Mouse (Mus musculus) embryonic facial prominence, embryonic 10.5 days (tissue): ENCODE measurements around the gene Plcb3. TPM values are rescaled to one million over a fixed set of nuclear protein-coding genes. Genes with fewer than 3 reads are reported as not detected.

Experiments
- DNase-seq: peaks from one replicate; pipeline ENCODE4 v3.0.0-alpha.2; 2017; ENCODE audit warnings: low spot score
- H3K27ac ChIP-seq: fragments of 300-500 bp; sonication (generic); replicated peaks from 2 replicates; pipeline ENCODE4 v1.5.1; 2016; ENCODE audit warnings: mild to moderate bottlenecking
- H3K27me3 ChIP-seq: fragments of 300-500 bp; sonication (generic); replicated peaks from 2 replicates; pipeline ENCODE4 v1.6.1; 2016; ENCODE audit warnings: low read depth, mild to moderate bottlenecking; ENCODE audit not compliant: poor library complexity, severe bottlenecking
- H3K36me3 ChIP-seq: fragments of 300-500 bp; sonication (generic); replicated peaks from 2 replicates; pipeline ENCODE4 v1.6.1; 2016; ENCODE audit warnings: mild to moderate bottlenecking, moderate library complexity
- H3K4me1 ChIP-seq: fragments of 300-500 bp; sonication (generic); 2 replicates; pipeline ENCODE4 v1.6.1; 2016
- H3K4me3 ChIP-seq: fragments of 300-500 bp; sonication (generic); 2 replicates; pipeline ENCODE4 v1.5.1; 2016; ENCODE audit warnings: mild to moderate bottlenecking, moderate library complexity
- H3K9me3 ChIP-seq: fragments of 300-500 bp; sonication (generic); 2 replicates; pipeline ENCODE4 v1.6.1; 2016; ENCODE audit warnings: mild to moderate bottlenecking
- WGBS: fragments of 180-500 bp; shearing (Covaris S2); methylation state at CpG from one replicate; pipeline ENCODE4 v1.1.7; 2016; 5-methylcytosine and 5-hydroxymethylcytosine counted together
- microRNA-seq: library from miRNA; unstranded; fragments of <30 nt; microRNA quantifications from one replicate; pipeline ENCODE4, GENCODE M21; 2017
- polyA plus RNA-seq: library from polyadenylated mRNA; unstranded; fragments of >200 nt; fragmentation: Nextera tagmentation; extraction: Ambion mirVana; gene quantifications from 2 replicates; pipeline ENCODE4 v1.2.1, GENCODE M21; 2016

Gene Plcb3
- polyA plus RNA-seq, 1 experiment from 2014 or later, result 37.0 TPM

GRCm38 (mm10) chr19:6907094-6907493 is 69.2 kb downstream of the Plcb3 start:
- WGBS, result 93% methylated on average over 8 of the region's 8 CpGs
- peaks cover 50% of the 10 kb centered on the region for H3K36me3 ChIP-seq

GRCm38 (mm10) chr19:6906199-6906598 is 70.1 kb downstream of the Plcb3 start:
- Histone ChIP-seq H3K9me3 (no peaks in the 10 kb centered on the region), H3K36me3 (peaks cover 42% of the 10 kb centered on the region), H3K27me3 (no peaks in the 10 kb centered on the region), H3K27ac (no peak overlapping the region), H3K4me1 (peaks cover 29% of the 10 kb centered on the region), H3K4me3 (no peak overlapping the region)
- 86% methylated on average over 3 of the region's 3 CpGs for WGBS
- no peak for DNase-seq

More at GRCm38 (mm10) chr19:6907094-6907493, 69.2 kb downstream of the Plcb3 start:
- DNase-seq, result no peak
- no peaks in the 10 kb centered on the region for H3K9me3 ChIP-seq
- H3K4me1 ChIP-seq, result peaks cover 36% of the 10 kb centered on the region
- no peak overlapping the region for H3K4me3 ChIP-seq
- H3K27me3 ChIP-seq, result no peaks in the 10 kb centered on the region
- H3K27ac ChIP-seq, result no peak overlapping the region

GRCm38 (mm10) chr19:6905498-6906159 is 70.6 kb downstream of the Plcb3 start:
- WGBS, result 90% methylated on average over 11 of the region's 11 CpGs

GRCm38 (mm10) chr19:6904846-6905245 is 71.4 kb downstream of the Plcb3 start:
- H3K4me1 ChIP-seq, result peaks cover 25% of the 10 kb centered on the region
- DNase-seq, result no peak
- H3K9me3 ChIP-seq, result peaks cover 2% of the 10 kb centered on the region; the same call in 1 of the 2 replicates
- H3K4me3 ChIP-seq, result no peak overlapping the region
- H3K36me3 ChIP-seq, result peaks cover 38% of the 10 kb centered on the region
- WGBS, result 76% methylated on average over 2 of the region's 2 CpGs
- no peaks in the 10 kb centered on the region for H3K27me3 ChIP-seq
- H3K27ac ChIP-seq, result no peak overlapping the region

More at GRCm38 (mm10) chr19:6905498-6906159, 70.6 kb downstream of the Plcb3 start:
- no peak overlapping the region for H3K4me3 ChIP-seq
- peaks cover 25% of the 10 kb centered on the region for H3K4me1 ChIP-seq
- DNase-seq, result no peak
- H3K36me3 ChIP-seq, result peaks cover 38% of the 10 kb centered on the region
- H3K27ac ChIP-seq, result no peak overlapping the region
- H3K9me3 ChIP-seq, result no peaks in the 10 kb centered on the region
- H3K27me3 ChIP-seq, result no peaks in the 10 kb centered on the region

- H3K27me3 ChIP-seq, result no peaks in the 10 kb centered on the region
- peaks cover 10% of the 10 kb centered on the region for H3K4me1 ChIP-seq
- no peak for DNase-seq
- peaks cover 2% of the 10 kb centered on the region; the same call in 1 of the 2 replicates for H3K9me3 ChIP-seq
- 100% methylated on average over 1 of the region's 1 CpGs for WGBS
- H3K27ac ChIP-seq, result no peak overlapping the region
- H3K36me3 ChIP-seq, result peaks cover 38% of the 10 kb centered on the region
- no peak overlapping the region for H3K4me3 ChIP-seq
Measured at GRCm38 (mm10) chr19:6903031-6903430, 73.2 kb downstream of the Plcb3 start.

Small RNAs within 50 kb of the gene (microRNA-seq; reads per million reads assigned to microRNA genes)
- gene Mir6990, result 1.2 reads per million

Other genes with a start within 250 kb of the Plcb3 start
- 5.3 and 7.0 TPM in 2 replicates for gene Rps6ka4, start 135.8 kb downstream of the Plcb3 start, polyA plus RNA-seq
- gene Ccdc88b, start 118.3 kb downstream of the Plcb3 start, polyA plus RNA-seq, result 0.62 and 0.67 TPM in 2 replicates
- 150 and 168 TPM in 2 replicates for gene Trmt112, start 66.8 kb downstream of the Plcb3 start, polyA plus RNA-seq
- gene Prdx5, start 66.4 kb downstream of the Plcb3 start, polyA plus RNA-seq, result 137 and 140 TPM in 2 replicates
- 7.9 and 8.9 TPM in 2 replicates for gene Esrra, start 54.7 kb downstream of the Plcb3 start, polyA plus RNA-seq
- gene Catsperz, start 51.1 kb downstream of the Plcb3 start, polyA plus RNA-seq, result 0.68 and 0.74 TPM in 2 replicates
- gene Kcnk4, start 42.0 kb downstream of the Plcb3 start, polyA plus RNA-seq, result 0.23 TPM in 1 of 2 replicates, not detected in the other
- 53.4 and 55.1 TPM in 2 replicates for gene Bad, start 34.6 kb downstream of the Plcb3 start, polyA plus RNA-seq
- gene Gpr137, start 34.0 kb downstream of the Plcb3 start, polyA plus RNA-seq, result 26.9 and 27.5 TPM in 2 replicates
- 217 and 235 TPM in 2 replicates for gene Ppp1r14b, start 1.5 kb downstream of the Plcb3 start, polyA plus RNA-seq
- 100.0 and 101 TPM in 2 replicates for gene Fkbp2, start 4.0 kb upstream of the Plcb3 start, polyA plus RNA-seq
- 36.0 and 36.9 TPM in 2 replicates for gene Vegfb, start 11.2 kb upstream of the Plcb3 start, polyA plus RNA-seq
- gene Dnajc4, start 16.1 kb upstream of the Plcb3 start, polyA plus RNA-seq, result 18.1 and 18.2 TPM in 2 replicates
- 20.1 and 20.9 TPM in 2 replicates for gene Nudt22, start 19.6 kb upstream of the Plcb3 start, polyA plus RNA-seq
- gene Trpt1, start 19.7 kb upstream of the Plcb3 start, polyA plus RNA-seq, result 8.3 and 8.8 TPM in 2 replicates
- 7.1 and 8.0 TPM in 2 replicates for gene Fermt3, start 43.0 kb upstream of the Plcb3 start, polyA plus RNA-seq
- 453 and 489 TPM in 2 replicates for gene Stip1, start 63.5 kb upstream of the Plcb3 start, polyA plus RNA-seq
- 5.0 and 5.4 TPM in 2 replicates for gene Macrod1, start 80.3 kb upstream of the Plcb3 start, polyA plus RNA-seq
- 2.5 and 2.9 TPM in 2 replicates for gene Flrt1, start 129.3 kb upstream of the Plcb3 start, polyA plus RNA-seq
- 275 and 276 TPM in 2 replicates for gene Otub1, start 229.8 kb upstream of the Plcb3 start, polyA plus RNA-seq
- gene Cox8a, start 241.1 kb upstream of the Plcb3 start, polyA plus RNA-seq, result 867 and 877 TPM in 2 replicates